Mouse (Mus musculus): ENCODE measurements at regions not wholly inside any gene's neighbourhood (a gene's known extent, or its start where the extent isn't known, plus 50 kb on each side); places are given as distances from the start of the nearest gene placed in this dataset.

DNA sequence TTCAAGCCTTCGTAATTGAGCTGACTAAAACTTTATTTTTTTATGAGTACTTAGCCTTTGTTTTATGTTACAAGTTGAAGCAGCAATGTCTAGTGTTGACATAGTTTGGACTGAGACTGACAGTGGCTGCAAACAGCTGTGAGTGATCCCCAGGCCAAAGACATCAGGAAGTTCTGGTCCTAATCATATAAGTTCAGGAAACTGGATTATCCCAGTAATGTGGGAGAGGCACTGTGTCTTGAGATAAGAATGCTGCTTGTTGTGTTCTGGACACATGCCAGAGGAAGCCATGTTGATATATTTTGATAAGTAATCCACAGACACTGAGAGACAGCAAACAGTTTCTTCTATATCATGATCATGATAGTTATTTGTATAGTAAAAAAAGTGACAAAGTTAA lies 153.4 kb downstream of the Lrriq3 start:
- WGBS: 78% methylated on average over 1 of the region's 1 CpGs

DNA sequence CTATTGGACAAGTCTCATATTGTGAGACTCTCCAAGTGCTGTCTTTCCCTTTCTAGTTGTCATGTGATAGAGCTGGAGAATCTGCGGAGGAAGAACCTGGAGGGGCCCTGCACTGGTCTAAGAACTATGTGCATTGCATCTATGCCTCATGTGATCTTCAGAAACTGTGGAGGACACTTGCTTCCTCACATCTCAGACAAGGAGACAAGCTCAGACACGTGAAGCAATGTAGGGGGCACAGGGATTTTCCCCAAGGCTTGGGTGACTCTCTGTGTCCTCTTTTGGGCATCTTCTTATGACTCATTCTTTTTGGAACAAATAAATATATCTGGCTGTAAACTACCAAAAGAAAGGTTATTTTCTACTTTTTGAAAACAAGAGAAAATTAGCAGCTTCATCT lies 153.9 kb downstream of the Lrriq3 start:
- Histone ChIP-seq H3K4me2 (no peak overlapping the region), H3K4me1 (no peaks in the 10 kb centered on the region), H3K9ac (no peak overlapping the region), H3K4me3 (no peak overlapping the region), H3K9me3 (replicated peaks) (no peaks in the 10 kb centered on the region), H3K27ac (no peak overlapping the region), H3K27me3 (no peaks in the 10 kb centered on the region), H3K36me3 (ENCODE audit: poor library complexity, severe bottlenecking) (no peaks in the 10 kb centered on the region)
- no peak for ATAC-seq
- WGBS: 79% methylated on average over 2 of the region's 2 CpGs

More for the DNA sequence above, 153.4 kb downstream of the Lrriq3 start:
- Histone ChIP-seq H3K4me3 (no peak overlapping the region), H3K4me1 (no peaks in the 10 kb centered on the region), H3K27me3 (no peaks in the 10 kb centered on the region), H3K36me3 (ENCODE audit: poor library complexity, severe bottlenecking) (no peaks in the 10 kb centered on the region), H3K4me2 (no peak overlapping the region), H3K9me3 (replicated peaks) (no peaks in the 10 kb centered on the region), H3K9ac (no peak overlapping the region), H3K27ac (no peak overlapping the region)
- ATAC-seq: no peak

DNA sequence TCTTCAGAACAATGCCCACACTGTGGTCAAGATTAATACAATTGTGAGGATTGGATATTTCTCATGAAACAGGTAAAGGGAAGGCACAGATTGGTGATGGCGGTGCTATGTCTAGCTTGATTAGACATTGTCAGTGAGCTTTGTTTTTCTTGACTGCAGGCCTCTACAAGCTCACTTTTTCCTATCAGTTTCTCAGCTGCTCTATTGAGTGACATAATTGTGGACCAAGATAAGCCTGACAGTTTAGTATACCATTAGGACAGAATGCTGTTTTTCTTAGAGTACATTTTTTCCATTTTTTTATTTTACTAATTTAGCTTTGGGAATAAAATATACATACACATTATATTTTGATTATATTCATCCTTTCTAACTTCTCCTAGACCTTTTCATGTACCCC lies 154.7 kb downstream of the Lrriq3 start:
- WGBS: 83% methylated on average over 1 of the region's 1 CpGs
- H3K4me3 ChIP-seq: no peak overlapping the region
- no peak overlapping the region for H3K4me2 ChIP-seq
- H3K27me3 ChIP-seq: no peaks in the 10 kb centered on the region
- H3K9ac ChIP-seq: no peak overlapping the region
- no peaks in the 10 kb centered on the region for H3K36me3 ChIP-seq (ENCODE audit: poor library complexity, severe bottlenecking)
- H3K4me1 ChIP-seq: no peaks in the 10 kb centered on the region
- no peak overlapping the region for H3K27ac ChIP-seq
- ATAC-seq: no peak
- H3K9me3 ChIP-seq (replicated peaks): no peaks in the 10 kb centered on the region

DNA sequence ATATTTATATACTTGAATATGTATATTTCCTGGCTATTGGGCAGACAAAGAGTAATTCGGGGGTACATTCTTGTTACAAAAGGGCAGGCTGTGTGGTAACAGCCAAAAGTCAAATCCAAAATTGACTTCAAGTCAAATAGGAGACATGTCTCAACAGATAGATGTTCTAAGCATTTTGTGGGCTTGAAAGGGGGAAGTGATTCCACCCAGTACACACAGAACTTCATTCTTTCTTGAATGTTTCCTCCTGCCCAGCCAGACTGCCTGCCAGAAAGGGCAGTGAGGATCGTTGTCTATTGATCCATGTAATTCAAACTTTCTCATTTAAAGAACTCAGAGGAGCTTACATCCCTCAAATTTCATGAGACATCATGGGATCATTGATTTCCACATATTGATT lies 157.7 kb downstream of the Lrriq3 start:
- Histone ChIP-seq H3K36me3 (ENCODE audit: poor library complexity, severe bottlenecking) (no peaks in the 10 kb centered on the region), H3K27me3 (no peaks in the 10 kb centered on the region), H3K9me3 (replicated peaks) (no peaks in the 10 kb centered on the region), H3K27ac (no peak overlapping the region), H3K4me3 (no peak overlapping the region), H3K9ac (no peak overlapping the region), H3K4me2 (no peak overlapping the region), H3K4me1 (no peaks in the 10 kb centered on the region)
- no peak for ATAC-seq
- WGBS: 94% methylated on average over 2 of the region's 2 CpGs

DNA sequence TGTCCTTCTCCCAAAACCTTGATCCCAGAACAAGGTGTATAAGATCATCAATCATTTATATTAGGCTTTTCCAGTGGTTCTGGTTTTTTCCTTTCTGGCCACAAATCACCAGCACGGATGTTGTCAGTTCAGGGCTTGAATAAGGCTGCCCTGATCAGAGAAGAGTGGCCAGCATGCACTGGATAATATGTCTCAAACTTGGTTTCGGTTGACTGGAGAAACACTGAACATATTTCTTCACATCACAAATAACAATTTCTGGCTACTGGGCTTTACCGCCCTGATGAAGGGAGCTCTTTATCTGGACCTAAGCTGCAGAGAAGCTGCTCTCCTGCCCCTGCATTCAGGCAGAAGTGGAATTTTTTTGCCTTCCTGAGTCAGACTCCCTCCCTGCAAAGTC lies 205.0 kb downstream of the Lrriq3 start:
- Histone ChIP-seq H3K9me3 (replicated peaks) (no peaks in the 10 kb centered on the region), H3K27me3 (no peaks in the 10 kb centered on the region), H3K9ac (no peak overlapping the region), H3K36me3 (ENCODE audit: poor library complexity, severe bottlenecking) (no peaks in the 10 kb centered on the region), H3K27ac (no peak overlapping the region), H3K4me2 (no peak overlapping the region), H3K4me1 (no peaks in the 10 kb centered on the region), H3K4me3 (no peak overlapping the region)
- peak; percentile 6; the same call in 1 of the 2 replicates for ATAC-seq
- 61% methylated on average over 3 of the region's 3 CpGs for WGBS

DNA sequence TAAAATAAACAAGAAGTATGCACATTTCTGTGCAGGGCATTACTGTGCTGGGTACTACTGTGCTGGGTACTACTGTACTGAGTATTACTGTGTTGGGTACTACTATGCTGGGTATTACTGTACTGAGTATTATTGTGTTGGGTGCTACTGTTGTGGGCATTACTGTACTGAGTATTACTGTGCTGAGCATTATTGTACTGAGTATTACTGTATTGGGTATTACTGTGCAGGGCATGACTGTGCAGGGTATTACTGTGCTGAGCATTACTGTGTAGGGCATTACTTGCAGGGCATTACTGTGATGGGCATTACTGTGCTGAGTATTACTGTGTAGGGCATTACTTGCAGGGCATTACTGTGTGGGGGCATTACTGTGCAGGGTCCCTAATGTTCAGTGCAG lies 205.5 kb downstream of the Lrriq3 start:
- Histone ChIP-seq H3K4me1 (no peaks in the 10 kb centered on the region), H3K9ac (no peak overlapping the region), H3K27ac (no peak overlapping the region), H3K9me3 (replicated peaks) (no peaks in the 10 kb centered on the region), H3K27me3 (no peaks in the 10 kb centered on the region), H3K36me3 (ENCODE audit: poor library complexity, severe bottlenecking) (no peaks in the 10 kb centered on the region), H3K4me3 (no peak overlapping the region), H3K4me2 (no peak overlapping the region)
- peak; percentile 68 for ATAC-seq

DNA sequence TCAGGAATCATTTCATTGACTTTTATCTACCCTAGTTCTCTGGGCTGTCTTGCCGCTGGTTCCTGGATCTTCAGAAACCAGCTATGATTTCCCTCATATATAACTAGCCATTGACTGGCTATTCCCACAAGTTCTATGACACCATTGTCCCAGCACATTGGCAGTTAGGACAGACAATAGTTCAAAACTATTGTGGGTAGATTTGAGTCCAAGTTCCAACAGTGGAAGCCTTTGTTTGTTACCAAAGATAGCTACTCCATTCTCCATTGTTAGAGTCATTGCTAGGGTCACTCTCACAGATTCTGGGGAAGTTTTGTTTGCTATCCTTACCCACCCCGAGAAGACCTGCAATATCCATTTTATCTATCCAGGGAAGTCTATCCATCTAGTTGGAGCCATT lies 229.1 kb downstream of the Lrriq3 start:
- no peak for ATAC-seq
- Histone ChIP-seq H3K4me2 (no peak overlapping the region), H3K27ac (no peak overlapping the region), H3K4me3 (no peak overlapping the region), H3K9me3 (replicated peaks) (no peaks in the 10 kb centered on the region), H3K27me3 (no peaks in the 10 kb centered on the region), H3K36me3 (ENCODE audit: poor library complexity, severe bottlenecking) (no peaks in the 10 kb centered on the region), H3K4me1 (no peaks in the 10 kb centered on the region), H3K9ac (no peak overlapping the region)
- 84% methylated on average over 2 of the region's 2 CpGs for WGBS

DNA sequence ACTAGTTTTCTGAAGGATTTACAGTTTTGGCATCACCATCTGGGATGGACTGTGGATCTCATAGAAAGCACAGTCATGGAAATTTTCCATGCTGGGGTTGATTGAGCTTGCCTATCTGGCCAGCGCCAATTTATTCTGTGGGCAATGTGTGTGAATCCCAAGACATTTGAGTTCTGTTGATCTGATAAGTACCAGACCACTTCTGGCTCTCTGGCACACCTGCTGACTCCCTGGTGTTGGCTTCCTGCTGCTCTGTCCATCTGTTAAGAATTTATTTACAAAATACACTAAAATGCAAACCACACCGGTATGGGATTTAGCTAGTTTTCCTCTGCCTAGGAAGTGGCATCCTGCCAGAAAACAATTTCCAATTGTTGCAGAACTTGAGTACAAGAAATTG lies 236.5 kb downstream of the Lrriq3 start:
- H3K4me3 ChIP-seq: no peak overlapping the region
- WGBS: 79% methylated on average over 2 of the region's 2 CpGs
- H3K9ac ChIP-seq: no peak overlapping the region
- H3K4me2 ChIP-seq: no peak overlapping the region
- no peak for ATAC-seq
- H3K36me3 ChIP-seq (ENCODE audit: poor library complexity, severe bottlenecking): no peaks in the 10 kb centered on the region
- H3K9me3 ChIP-seq (replicated peaks): no peaks in the 10 kb centered on the region
- no peak overlapping the region for H3K27ac ChIP-seq
- H3K4me1 ChIP-seq: no peaks in the 10 kb centered on the region
- H3K27me3 ChIP-seq: no peaks in the 10 kb centered on the region

DNA sequence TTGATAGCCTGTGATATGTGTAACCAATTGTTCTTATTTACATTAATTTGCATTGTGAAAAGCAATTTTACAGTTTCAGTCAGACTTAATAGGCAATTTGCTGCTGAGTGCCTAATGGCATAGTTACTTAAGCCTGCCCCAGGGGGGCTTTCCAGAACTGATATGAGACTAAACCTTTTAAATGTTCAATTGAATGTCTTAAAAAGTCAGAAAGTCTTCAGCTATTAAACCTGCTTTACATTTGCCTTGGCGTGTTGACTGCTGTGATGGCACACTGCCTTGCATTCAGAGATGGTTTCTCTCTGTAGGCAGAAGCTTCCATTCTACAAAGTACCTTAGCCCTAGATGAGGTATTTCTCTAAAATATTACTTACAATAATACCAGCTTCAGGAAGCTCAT lies 256.0 kb downstream of the Lrriq3 start:
- Histone ChIP-seq H3K27ac (no peak overlapping the region), H3K9me3 (replicated peaks) (no peaks in the 10 kb centered on the region), H3K36me3 (ENCODE audit: poor library complexity, severe bottlenecking) (no peaks in the 10 kb centered on the region), H3K4me2 (no peak overlapping the region), H3K9ac (no peak overlapping the region), H3K4me1 (no peaks in the 10 kb centered on the region), H3K4me3 (no peak overlapping the region), H3K27me3 (no peaks in the 10 kb centered on the region)
- peak; percentile 55; the same call in 1 of the 2 replicates for ATAC-seq
- 76% methylated on average over 1 of the region's 1 CpGs for WGBS

DNA sequence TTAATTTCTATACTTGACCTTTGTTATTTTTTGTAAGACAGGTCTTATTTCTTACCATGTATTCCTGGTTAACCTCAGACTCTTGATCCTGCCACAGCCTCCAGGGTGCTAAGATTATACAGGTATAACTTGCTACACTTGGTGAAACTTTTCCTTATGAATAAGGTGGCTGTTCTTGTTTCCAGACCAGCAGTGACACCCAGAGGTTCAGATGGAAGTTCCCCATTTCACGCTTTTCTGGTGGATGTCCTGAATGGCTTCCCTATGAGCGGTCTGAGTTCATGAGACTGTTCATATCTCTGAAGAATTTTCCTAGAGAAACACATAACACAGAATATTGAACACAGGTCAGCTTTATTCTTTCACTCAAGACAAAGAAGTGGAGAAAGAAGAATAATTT lies 258.4 kb downstream of the Lrriq3 start:
- H3K36me3 ChIP-seq (ENCODE audit: poor library complexity, severe bottlenecking): no peaks in the 10 kb centered on the region
- H3K9ac ChIP-seq: no peak overlapping the region
- no peaks in the 10 kb centered on the region for H3K27me3 ChIP-seq
- H3K4me3 ChIP-seq: no peak overlapping the region
- H3K9me3 ChIP-seq (replicated peaks): no peaks in the 10 kb centered on the region
- no peak overlapping the region for H3K4me2 ChIP-seq
- WGBS: 91% methylated on average over 2 of the region's 2 CpGs
- no peak for ATAC-seq
- no peaks in the 10 kb centered on the region for H3K4me1 ChIP-seq
- H3K27ac ChIP-seq: no peak overlapping the region

DNA sequence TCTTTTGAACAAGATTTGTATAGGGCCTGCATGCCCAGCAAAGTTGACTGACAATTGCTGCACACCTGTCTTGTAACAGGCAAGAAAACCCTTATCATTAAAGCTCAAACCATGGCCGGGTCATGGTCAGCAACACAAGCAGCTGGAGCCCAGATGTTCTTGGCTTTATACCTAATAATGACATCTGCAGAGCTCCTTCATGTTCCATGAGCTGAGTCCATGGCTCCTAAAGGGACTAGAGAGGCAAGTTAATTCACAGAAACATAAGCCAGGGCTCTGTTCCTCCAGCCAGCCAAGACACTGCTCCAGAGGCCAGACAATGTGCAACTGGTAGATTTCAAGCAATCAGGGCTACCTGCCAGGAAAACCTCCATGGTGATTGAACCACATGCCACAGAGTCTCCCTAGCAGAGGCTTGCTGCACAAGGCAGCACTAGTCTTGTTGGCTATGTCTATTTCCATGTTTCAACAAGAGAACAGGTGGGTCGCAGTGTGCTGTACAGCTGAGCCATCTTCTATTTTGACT lies 259.1 kb downstream of the Lrriq3 start:
- no peak overlapping the region for H3K9ac ChIP-seq
- WGBS: 89% methylated on average over 2 of the region's 2 CpGs
- H3K9me3 ChIP-seq (replicated peaks): no peaks in the 10 kb centered on the region
- no peak overlapping the region for H3K27ac ChIP-seq
- H3K4me3 ChIP-seq: no peak overlapping the region
- H3K36me3 ChIP-seq (ENCODE audit: poor library complexity, severe bottlenecking): no peaks in the 10 kb centered on the region
- no peaks in the 10 kb centered on the region for H3K4me1 ChIP-seq
- no peak overlapping the region for H3K4me2 ChIP-seq
- ATAC-seq: no peak
- H3K27me3 ChIP-seq: no peaks in the 10 kb centered on the region

DNA sequence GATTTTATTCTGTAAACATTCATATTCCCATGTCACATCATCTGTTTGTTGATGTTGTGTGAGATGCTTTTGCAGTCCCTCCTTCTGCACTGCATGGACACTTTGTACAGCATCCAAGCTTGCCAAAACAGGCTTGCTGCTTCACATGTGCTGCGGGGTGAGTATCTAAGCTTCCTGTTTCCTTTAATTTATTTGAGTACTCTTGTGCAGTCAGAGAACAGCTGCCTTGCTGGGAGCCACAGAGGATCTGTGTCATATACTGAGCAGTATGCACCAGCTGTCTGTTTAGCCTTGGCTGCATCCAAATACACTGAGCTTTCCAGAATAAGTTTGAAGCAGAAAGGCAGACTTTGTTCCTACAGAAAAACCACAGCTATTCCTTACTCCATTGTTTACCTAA lies 267.2 kb downstream of the Lrriq3 start:
- Histone ChIP-seq H3K4me3 (no peak overlapping the region), H3K9ac (no peak overlapping the region), H3K27ac (no peak overlapping the region), H3K9me3 (replicated peaks) (no peaks in the 10 kb centered on the region), H3K36me3 (ENCODE audit: poor library complexity, severe bottlenecking) (no peaks in the 10 kb centered on the region), H3K4me1 (no peaks in the 10 kb centered on the region), H3K4me2 (no peak overlapping the region), H3K27me3 (no peaks in the 10 kb centered on the region)
- WGBS: 77% methylated on average over 1 of the region's 1 CpGs
- ATAC-seq: peak; percentile 80

DNA sequence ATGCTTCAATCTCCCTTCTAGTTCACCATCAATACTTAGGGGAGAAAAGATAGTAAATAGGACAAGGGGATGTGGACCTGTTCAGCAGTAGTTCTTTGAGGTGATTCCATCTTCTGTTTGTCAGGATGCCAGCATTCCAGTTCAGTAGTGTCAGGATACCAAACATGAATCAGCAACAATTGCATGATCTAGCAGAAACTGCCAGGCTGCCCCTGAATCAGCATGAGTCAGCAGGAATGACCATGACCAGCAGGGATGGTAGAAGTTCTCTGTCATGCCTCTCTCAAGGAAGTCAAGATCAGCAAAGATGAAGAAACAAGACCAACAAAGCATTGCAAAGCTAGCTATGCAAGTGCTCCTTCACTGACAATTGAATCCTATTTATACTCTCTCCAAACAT lies 277.5 kb downstream of the Lrriq3 start:
- Histone ChIP-seq H3K4me1 (no peaks in the 10 kb centered on the region), H3K27ac (no peak overlapping the region), H3K4me2 (no peak overlapping the region), H3K9me3 (replicated peaks) (no peaks in the 10 kb centered on the region), H3K9ac (no peak overlapping the region), H3K36me3 (ENCODE audit: poor library complexity, severe bottlenecking) (no peaks in the 10 kb centered on the region), H3K4me3 (no peak overlapping the region), H3K27me3 (no peaks in the 10 kb centered on the region)
- no peak for ATAC-seq
